13 mouse cellular contexts compared by ENCODE assay signal in the genomic region with DNA sequence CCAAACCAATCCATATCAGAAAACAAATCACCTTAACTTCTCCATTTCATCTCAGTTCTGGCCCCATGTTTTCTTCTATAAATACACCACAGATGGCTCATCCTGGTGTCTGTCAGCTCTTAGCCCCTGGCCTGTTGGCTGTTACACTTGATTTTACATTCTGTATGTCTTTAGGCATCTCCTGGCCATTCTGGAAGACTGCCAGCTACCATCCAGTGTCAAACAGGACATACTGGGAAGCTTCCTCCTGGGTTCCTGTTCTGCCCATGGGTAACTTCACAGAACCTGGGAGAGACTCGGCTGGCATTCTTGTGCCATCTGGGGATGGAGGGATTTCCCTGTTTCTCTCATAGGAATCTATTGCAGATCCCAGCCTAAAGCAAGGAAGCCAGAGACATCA.
"Had no signal": no experiment of that assay in that cellular context is flagged by ENCODE, and none has a peak within 500 bp of the region (broad histone marks: within the 10 kb centered on the region; RNA-seq: fewer than 3 reads in every experiment).

No protein-coding gene starts in this region.

- H3K4me2 ChIP-seq: limb, embryonic 13.5 days; neural tube, embryonic 12.5 days had no signal

- H3K27me3 ChIP-seq: limb, embryonic 13.5 days; neural tube, embryonic 12.5 days had no signal

- H3K4me1 ChIP-seq: neural tube, embryonic 12.5 days had no signal

- H3K9me3 ChIP-seq: limb, embryonic 13.5 days; neural tube, embryonic 12.5 days had no signal

- DNase-seq: kidney, adult 9 months; kidney, postnatal 36 days; layer of hippocampus, adult 9-11 months; layer of hippocampus, postnatal 36 days; lung, adult 18-20 months; right cerebral cortex, postnatal 4 days; spleen, adult 18-20 months; thymus, adult 18-20 months; thymus, postnatal 14 days had no signal

- H3K27ac ChIP-seq: kidney, postnatal 0 days; limb, embryonic 13.5 days; liver, embryonic 14.5 days; neural tube, embryonic 12.5 days had no signal

- H3K9ac ChIP-seq: limb, embryonic 13.5 days; liver, embryonic 14.5 days; neural tube, embryonic 12.5 days had no signal

- H3K4me3 ChIP-seq: limb, embryonic 13.5 days; neural tube, embryonic 12.5 days had no signal
